Mouse (Mus musculus) lung, postnatal 0 days (tissue): ENCODE results near the gene Nell1.

Experiments
- CTCF ChIP-seq: IDR thresholded peaks from 2 replicates; pipeline ENCODE4 v1.5.1; 2016; ENCODE audit warnings: antibody characterized with exemption, mild to moderate bottlenecking
- EP300 ChIP-seq: IDR thresholded peaks from 2 replicates; pipeline ENCODE4 v1.6.1; 2016; ENCODE audit warnings: antibody characterized with exemption, mild to moderate bottlenecking, control low read depth

DNA sequence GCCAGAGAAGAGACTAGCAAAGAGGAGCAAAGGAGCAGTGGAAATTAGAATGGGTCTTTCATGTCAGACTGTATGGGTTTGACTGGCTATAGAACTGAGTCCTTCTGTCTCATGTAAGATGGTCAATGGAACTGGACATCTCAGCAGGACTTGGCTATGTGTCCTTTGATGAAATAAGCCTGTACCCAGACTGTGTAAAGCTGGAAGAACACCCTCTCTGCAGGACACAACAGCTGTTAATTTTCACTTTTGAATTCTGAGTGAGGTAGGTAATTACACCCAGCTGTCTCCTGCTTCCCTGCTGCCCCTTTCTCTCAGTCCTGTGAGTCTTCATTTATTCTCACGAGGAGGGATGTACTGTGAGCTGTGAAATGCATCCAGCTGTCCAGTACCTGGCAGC lies 895.5 kb downstream of the Nell1 start:
- no peak for TF ChIP-seq EP300
- TF ChIP-seq CTCF: no peak
